Mouse (Mus musculus): ENCODE results near the gene Prkag3. TPM values are rescaled to one million over a fixed set of nuclear protein-coding genes. Genes with fewer than 3 reads are reported as not detected.

The Prkag3 gene
- polyA plus RNA-seq, 1 experiment = 24.6 TPM

- peaks cover 22% of the 10 kb centered on the region for H3K36me3 ChIP-seq (ENCODE audit: control insufficient read depth, insufficient read depth)
- no peak overlapping the region for H3ac ChIP-seq (ENCODE audit: control insufficient read depth, insufficient read length)
- no peaks in the 10 kb centered on the region for H3K79me2 ChIP-seq (ENCODE audit: control insufficient read depth, insufficient read depth)
- no peak for TF ChIP-seq TCF12 (IDR thresholded peaks at IDR 0.05; ENCODE audit: insufficient read depth, poor library complexity, severe bottlenecking)
- no peak for TF ChIP-seq TCF3 (IDR thresholded peaks at IDR 0.05; ENCODE audit: insufficient read length, low read depth)
- no peak for TF ChIP-seq REST (IDR thresholded peaks at IDR 0.05; ENCODE audit: insufficient read depth, insufficient read length)
- no peak for TF ChIP-seq MYOD1 (IDR thresholded peaks at IDR 0.05; ENCODE audit: control insufficient read depth in 1 of 3, insufficient read length in 2 of 3, low read depth in 2 of 3)
- TF ChIP-seq USF1 (IDR thresholded peaks at IDR 0.05; ENCODE audit: low read depth) = no peak
- H3K27me3 ChIP-seq (ENCODE audit: control insufficient read depth, insufficient read depth, insufficient read length) = no peaks in the 10 kb centered on the region
- no peak overlapping the region for H3K4me3 ChIP-seq
- no peak overlapping the region for H3K4me2 ChIP-seq (ENCODE audit: low read depth)
Measured at GRCm38 (mm10) chr1:74695836-74696235, 53.2 kb downstream of the Prkag3 start.

- Histone ChIP-seq H3K79me2 (ENCODE audit: control insufficient read depth, insufficient read depth) (no peaks in the 10 kb centered on the region), H3K4me2 (ENCODE audit: low read depth) (no peak overlapping the region), H3K4me3 (no peak overlapping the region), H3K36me3 (ENCODE audit: control insufficient read depth, insufficient read depth) (peaks cover 23% of the 10 kb centered on the region), H3ac (ENCODE audit: control insufficient read depth, insufficient read length) (no peak overlapping the region), H3K27me3 (ENCODE audit: control insufficient read depth, insufficient read depth, insufficient read length) (no peaks in the 10 kb centered on the region)
- no peak for TF ChIP-seq TCF12 (IDR thresholded peaks at IDR 0.05; ENCODE audit: insufficient read depth, poor library complexity, severe bottlenecking)
- no peak for TF ChIP-seq TCF3 (IDR thresholded peaks at IDR 0.05; ENCODE audit: insufficient read length, low read depth)
- no peak for TF ChIP-seq CEBPB (IDR thresholded peaks at IDR 0.05; ENCODE audit: insufficient read depth, poor library complexity, severe bottlenecking)
- TF ChIP-seq E2F4 (IDR thresholded peaks at IDR 0.05; ENCODE audit: insufficient read depth) = no peak
- TF ChIP-seq MAX (IDR thresholded peaks at IDR 0.05; ENCODE audit: low read depth) = no peak
- no peak for TF ChIP-seq POLR2A (IDR thresholded peaks at IDR 0.05; ENCODE audit: insufficient read length, low read depth)
- TF ChIP-seq REST (IDR thresholded peaks at IDR 0.05; ENCODE audit: insufficient read depth, insufficient read length) = no peak
- TF ChIP-seq MYOG (IDR thresholded peaks at IDR 0.05; ENCODE audit: control insufficient read depth in 1 of 3, insufficient read depth in 1 of 3, insufficient read length in 2 of 3, low read depth in 2 of 3) = no peak
- no peak for TF ChIP-seq SRF (IDR thresholded peaks at IDR 0.05; ENCODE audit: control insufficient read depth, insufficient read length, low read depth)
- no peak for TF ChIP-seq POLR2AphosphoS2 (IDR thresholded peaks at IDR 0.05; ENCODE audit: insufficient read length, low read depth)
Measured at GRCm38 (mm10) chr1:74693891-74694583, 55.0 kb downstream of the Prkag3 start.

Other genes starting within 250 kb of the Prkag3 start
- 24.4 TPM for gene Cnot9, start 243.2 kb downstream of the Prkag3 start, polyA plus RNA-seq (2012; fragmentation: generic; extraction: Trizol)
- 0.12 TPM for gene Plcd4, start 206.3 kb downstream of the Prkag3 start, polyA plus RNA-seq (2012; fragmentation: generic; extraction: Trizol)
- 2.9 TPM for gene Usp37, start 204.9 kb downstream of the Prkag3 start, polyA plus RNA-seq (2012; fragmentation: generic; extraction: Trizol)
- 7.1 TPM for gene Zfp142, start 161.0 kb downstream of the Prkag3 start, polyA plus RNA-seq (2012; fragmentation: generic; extraction: Trizol)
- gene Bcs1l, start 160.9 kb downstream of the Prkag3 start, polyA plus RNA-seq (2012; fragmentation: generic; extraction: Trizol) = 22.7 TPM
- 32.8 TPM for gene Rnf25, start 147.8 kb downstream of the Prkag3 start, polyA plus RNA-seq (2012; fragmentation: generic; extraction: Trizol)
- 5.2 TPM for gene Stk36, start 147.8 kb downstream of the Prkag3 start, polyA plus RNA-seq (2012; fragmentation: generic; extraction: Trizol)
- 5.1 TPM for gene Ttll4, start 87.5 kb downstream of the Prkag3 start, polyA plus RNA-seq (2012; fragmentation: generic; extraction: Trizol)
- 0.42 TPM for gene Cyp27a1, start 35.6 kb downstream of the Prkag3 start, polyA plus RNA-seq (2012; fragmentation: generic; extraction: Trizol)
- 3.1 TPM for gene Wnt6, start 22.7 kb upstream of the Prkag3 start, polyA plus RNA-seq (2012; fragmentation: generic; extraction: Trizol)
- gene Wnt10a, start 42.3 kb upstream of the Prkag3 start, polyA plus RNA-seq (2012; fragmentation: generic; extraction: Trizol) = 44.0 TPM
- gene Cdk5r2, start 105.7 kb upstream of the Prkag3 start, polyA plus RNA-seq (2012; fragmentation: generic; extraction: Trizol) = 0.05 TPM
- gene Fev, start 136.2 kb upstream of the Prkag3 start, polyA plus RNA-seq (2012; fragmentation: generic; extraction: Trizol) = not detected
- gene Cryba2, start 143.9 kb upstream of the Prkag3 start, polyA plus RNA-seq (2012; fragmentation: generic; extraction: Trizol) = not detected
- not detected for gene Cfap65, start 186.4 kb upstream of the Prkag3 start, polyA plus RNA-seq (2012; fragmentation: generic; extraction: Trizol)
- gene Ihh, start 202.5 kb upstream of the Prkag3 start, polyA plus RNA-seq (2012; fragmentation: generic; extraction: Trizol) = 0.07 TPM